Mouse (Mus musculus): ENCODE data around the gene Tsen2. TPM values are rescaled to one million over a fixed set of nuclear protein-coding genes. Genes with fewer than 3 reads are reported as not detected.

Gene Tsen2
- polyA plus RNA-seq, 1 experiment = 1.4 TPM

DNA sequence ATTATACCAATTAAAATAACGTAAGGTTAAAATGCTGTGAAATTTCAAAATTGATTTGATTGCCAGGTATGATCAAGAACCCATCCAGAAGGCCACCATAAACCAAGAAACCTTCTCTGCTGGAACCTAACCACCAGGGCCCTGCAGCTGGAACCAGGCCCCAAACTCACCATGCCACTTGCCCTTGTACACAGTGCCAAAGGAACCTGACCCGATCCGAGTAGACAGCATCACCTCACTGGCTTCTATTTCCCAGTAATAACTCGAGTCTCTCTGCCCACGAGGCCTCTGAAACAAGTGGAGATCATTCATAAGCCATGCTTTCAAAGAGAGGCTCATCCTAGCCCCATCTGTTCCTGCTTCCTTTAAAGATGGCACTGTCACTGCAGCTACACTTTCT is 81.7 kb downstream of the Tsen2 start:
- Histone ChIP-seq H3K4me3 (ENCODE audit: extremely low read depth, insufficient read depth, insufficient read length) (no peak overlapping the region), H3K36me3 (ENCODE audit: control insufficient read depth, insufficient read depth, low read length) (peaks cover 39% of the 10 kb centered on the region), H3K27me3 (ENCODE audit: control insufficient read depth, insufficient read depth, low read length) (no peaks in the 10 kb centered on the region), H3K27ac (ENCODE audit: insufficient read depth, low read length) (no peak overlapping the region), H3K4me1 (ENCODE audit: control insufficient read depth, insufficient read depth, insufficient read length) (no peaks in the 10 kb centered on the region)
- no peak for DNase-seq (ENCODE audit: low read depth in 1 of 2, low spot score in 2 of 2)
- WGBS = 89% methylated on average over 5 of the region's 5 CpGs
- no peak for TF ChIP-seq POLR2A (IDR thresholded peaks at IDR 0.05; ENCODE audit: low read depth, low read length)
- TF ChIP-seq CTCF (IDR thresholded peaks at IDR 0.05; ENCODE audit: extremely low read depth, insufficient read depth, insufficient read length, insufficient replicate concordance) = no peak

Other genes with a start within 250 kb of the Tsen2 start
- 4.3 and 5.1 TPM in 2 replicates for gene Pparg, start 183.7 kb upstream of the Tsen2 start, polyA plus RNA-seq (2012; rRNA removed)
- gene Mkrn2os, start 47.9 kb downstream of the Tsen2 start, polyA plus RNA-seq (2012; rRNA removed) = 0.09 and 0.23 TPM in 2 replicates
- gene Mkrn2, start 57.2 kb downstream of the Tsen2 start, polyA plus RNA-seq (2012; rRNA removed) = 42.8 and 63.7 TPM in 2 replicates
- gene Raf1, start 132.0 kb downstream of the Tsen2 start, polyA plus RNA-seq (2012; rRNA removed) = 92.7 and 95.3 TPM in 2 replicates
- gene Tmem40, start 217.7 kb downstream of the Tsen2 start, polyA plus RNA-seq (2012; rRNA removed) = 10.2 and 10.4 TPM in 2 replicates
- 3.4 and 4.8 TPM in 2 replicates for gene Cand2, start 229.9 kb downstream of the Tsen2 start, polyA plus RNA-seq (2012; rRNA removed)

Data from spleen, adult 2 months (tissue).